Mouse (Mus musculus) forebrain, embryonic 12.5 days (tissue): ENCODE measurements around the gene Vmn1r3. TPM values are rescaled to one million over a fixed set of nuclear protein-coding genes. Genes with fewer than 3 reads are reported as not detected.
"Not testable (repeated sequence)": the region's sequence is repeated elsewhere in the genome, so short reads cannot be mapped to it uniquely, and the experiment has no call there.

ENCODE experiments used
- ATAC-seq: fragments of 200-750 bp; cut with Nextera tagmentation; 2 replicates; pipeline ENCODE4 v1.8.0; 2017; ENCODE audit warnings: moderate TSS enrichment; ENCODE audit not compliant: low FRiP score
- H3K27ac ChIP-seq: fragments of 300-500 bp; sonication (generic); 2 replicates; pipeline ENCODE4 v1.5.1; 2016; ENCODE audit warnings: mild to moderate bottlenecking
- H3K27me3 ChIP-seq: fragments of 300-500 bp; sonication (generic); 2 replicates; pipeline ENCODE4 v1.6.1; 2016; ENCODE audit warnings: mild to moderate bottlenecking
- H3K36me3 ChIP-seq: fragments of 300-500 bp; sonication (generic); replicated peaks from 2 replicates; pipeline ENCODE4 v1.6.1; 2016; ENCODE audit warnings: mild to moderate bottlenecking
- H3K4me1 ChIP-seq: fragments of 300-500 bp; sonication (generic); 2 replicates; pipeline ENCODE4 v1.6.1; 2016
- H3K4me2 ChIP-seq: fragments of 300-500 bp; sonication (generic); 2 replicates; pipeline ENCODE4 v1.6.1; 2016; ENCODE audit warnings: mild to moderate bottlenecking, moderate library complexity
- H3K4me3 ChIP-seq: fragments of 300-500 bp; sonication (generic); replicated peaks from 2 replicates; pipeline ENCODE4 v1.5.1; 2016; ENCODE audit warnings: mild to moderate bottlenecking
- H3K9ac ChIP-seq: fragments of 300-500 bp; sonication (generic); 2 replicates; pipeline ENCODE4 v1.6.1; 2016; ENCODE audit warnings: mild to moderate bottlenecking
- H3K9me3 ChIP-seq: fragments of 300-500 bp; sonication (generic); 2 replicates; pipeline ENCODE4 v1.6.1; 2016
- WGBS: fragments of 180-500 bp; shearing (Covaris S2); methylation state at CpG from one replicate; pipeline ENCODE4 v1.1.7; 2016; 5-methylcytosine and 5-hydroxymethylcytosine counted together
- polyA plus RNA-seq: library from polyadenylated mRNA; unstranded; fragments of >200 nt; fragmentation: Nextera tagmentation; extraction: Ambion mirVana; gene quantifications from 2 replicates; pipeline ENCODE4 v1.2.1, GENCODE M21; 2016

Gene Vmn1r3
- not detected in 2 replicates for polyA plus RNA-seq

DNA sequence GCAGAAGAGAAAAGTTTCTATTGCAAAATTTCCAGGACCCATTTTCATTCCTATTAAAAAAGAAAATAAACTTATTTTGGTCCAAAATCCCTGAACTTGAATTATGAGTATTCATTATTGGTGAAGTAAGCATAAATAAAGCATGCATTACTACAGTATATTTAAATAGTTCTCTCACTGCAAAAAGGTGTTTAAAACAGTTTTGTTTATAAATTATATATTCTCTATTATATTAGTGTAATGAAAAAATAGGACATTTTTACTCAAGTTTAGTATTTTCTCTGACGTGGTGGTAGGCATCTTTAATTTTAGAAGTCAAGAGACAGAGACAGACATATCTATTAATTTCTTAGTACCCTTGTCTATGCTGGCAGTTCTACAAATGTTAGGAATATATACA is at the start of gene Vmn1r3:
TSS of gene Vmn1r3 (minus strand) at position 101 of the 400 bp plus-strand sequence.
- peaks cover 18% of the 10 kb centered on the region for H3K9me3 ChIP-seq
- WGBS: 89% methylated on average over 1 of the region's 1 CpGs
- ATAC-seq, H3K4me1 ChIP-seq, H3K9ac ChIP-seq, H3K4me2 ChIP-seq, H3K27me3 ChIP-seq, H3K4me3 ChIP-seq, H3K27ac ChIP-seq, H3K36me3 ChIP-seq: not testable (repeated sequence)

DNA sequence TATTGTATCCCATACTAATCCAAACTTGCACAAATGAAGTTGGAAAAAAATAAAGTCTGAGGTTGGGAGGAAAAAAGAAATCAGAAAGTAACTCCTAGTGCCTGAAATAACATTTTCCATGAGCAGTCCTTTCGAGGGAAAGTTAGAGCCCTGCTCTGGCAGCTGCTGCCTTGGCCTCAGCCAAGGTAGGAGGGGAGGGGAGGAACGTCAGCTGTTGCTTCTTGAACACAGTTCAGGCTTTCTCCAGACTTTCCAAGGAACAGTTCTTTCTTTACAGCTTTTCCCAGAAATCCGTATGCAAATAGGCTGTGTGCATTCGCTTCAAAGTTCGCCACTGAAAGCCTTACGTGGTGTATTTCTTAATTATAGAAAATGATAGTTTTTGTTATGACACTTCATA is 46.9 kb upstream of the Vmn1r3 start:
- ATAC-seq: no peak
- 74% methylated on average over 6 of the region's 6 CpGs for WGBS
- Histone ChIP-seq H3K4me1 (no peaks in the 10 kb centered on the region), H3K9ac (no peak overlapping the region), H3K4me2 (no peak overlapping the region), H3K27me3 (peaks cover 7% of the 10 kb centered on the region; the same call in 1 of the 2 replicates), H3K9me3 (peaks cover 21% of the 10 kb centered on the region), H3K36me3 (no peaks in the 10 kb centered on the region), H3K4me3 (no peak overlapping the region), H3K27ac (no peak overlapping the region)

DNA sequence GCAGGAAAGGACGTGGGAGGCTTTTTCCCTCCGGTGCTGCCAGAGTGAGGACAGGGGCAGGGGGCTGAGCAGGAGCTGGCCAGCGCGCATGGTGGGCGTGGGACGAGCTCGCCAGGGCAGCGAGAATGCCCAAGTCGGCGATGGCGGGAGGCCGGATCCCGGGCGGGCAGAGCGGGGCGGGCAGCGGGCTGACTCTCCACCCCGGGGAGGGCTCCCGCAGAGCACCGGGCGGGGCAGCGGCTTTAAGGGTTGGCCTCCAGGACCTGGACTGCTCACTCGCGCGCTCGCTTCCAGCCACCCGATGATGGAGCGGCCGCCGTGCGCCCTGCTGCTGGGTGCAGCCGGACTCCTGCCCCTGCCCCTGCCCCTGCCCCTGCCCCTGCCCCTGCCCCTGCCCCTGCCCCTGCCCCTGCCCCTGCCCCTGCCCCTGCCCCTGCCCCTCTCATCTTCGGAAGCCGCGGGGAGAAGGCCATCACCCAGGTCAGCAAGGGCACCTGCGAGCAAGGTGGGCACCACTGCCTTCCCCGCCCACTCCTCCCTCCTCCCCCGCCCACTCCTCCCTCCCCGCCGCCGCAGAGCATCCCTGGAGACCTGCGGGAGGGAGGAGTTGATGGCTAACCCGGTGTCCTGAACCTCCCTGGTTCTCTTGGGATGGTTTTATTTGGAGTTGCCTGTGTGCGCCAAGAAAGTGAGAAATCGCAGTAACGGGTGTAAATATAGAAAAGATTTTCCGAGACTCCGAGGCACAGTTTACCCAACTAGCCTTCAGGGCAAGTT is 45.9 kb upstream of the Vmn1r3 start:
- Histone ChIP-seq H3K4me2 (peak overlapping the region; percentile 53), H3K27me3 (peaks cover 7% of the 10 kb centered on the region; the same call in 1 of the 2 replicates), H3K36me3 (no peaks in the 10 kb centered on the region), H3K4me3 (peak overlapping the region; percentile 28), H3K27ac (no peak overlapping the region), H3K9me3 (peaks cover 25% of the 10 kb centered on the region), H3K9ac (no peak overlapping the region), H3K4me1 (no peaks in the 10 kb centered on the region)
- WGBS: 7% methylated on average over 35 of the region's 48 CpGs
- ATAC-seq: no peak

DNA sequence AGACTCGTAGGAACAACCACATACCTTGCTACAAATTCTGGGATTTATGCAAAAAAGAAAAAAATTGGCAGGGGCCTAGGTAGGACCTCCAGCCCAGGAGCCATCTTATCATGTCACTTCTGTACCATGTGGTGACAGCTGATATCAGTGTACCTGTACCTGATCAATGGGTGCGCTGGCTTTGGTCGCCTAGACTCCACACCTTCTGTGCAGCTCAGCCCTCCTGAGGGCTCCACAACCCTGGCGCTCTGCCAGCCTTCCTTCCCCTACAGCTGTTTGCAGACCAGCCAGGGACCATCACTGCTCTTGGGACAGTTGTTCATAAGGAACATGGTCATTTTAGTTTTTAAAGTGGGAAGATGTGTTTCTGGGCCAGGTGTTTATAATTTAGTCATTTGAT is 44.4 kb upstream of the Vmn1r3 start:
- Histone ChIP-seq H3K4me2 (no peak overlapping the region), H3K27ac (no peak overlapping the region), H3K9me3 (peaks cover 37% of the 10 kb centered on the region), H3K36me3 (no peaks in the 10 kb centered on the region), H3K4me3 (no peak overlapping the region), H3K4me1 (no peaks in the 10 kb centered on the region), H3K27me3 (peaks cover 7% of the 10 kb centered on the region; the same call in 1 of the 2 replicates), H3K9ac (no peak overlapping the region)
- WGBS: 71% methylated on average over 4 of the region's 4 CpGs
- ATAC-seq: no peak

DNA sequence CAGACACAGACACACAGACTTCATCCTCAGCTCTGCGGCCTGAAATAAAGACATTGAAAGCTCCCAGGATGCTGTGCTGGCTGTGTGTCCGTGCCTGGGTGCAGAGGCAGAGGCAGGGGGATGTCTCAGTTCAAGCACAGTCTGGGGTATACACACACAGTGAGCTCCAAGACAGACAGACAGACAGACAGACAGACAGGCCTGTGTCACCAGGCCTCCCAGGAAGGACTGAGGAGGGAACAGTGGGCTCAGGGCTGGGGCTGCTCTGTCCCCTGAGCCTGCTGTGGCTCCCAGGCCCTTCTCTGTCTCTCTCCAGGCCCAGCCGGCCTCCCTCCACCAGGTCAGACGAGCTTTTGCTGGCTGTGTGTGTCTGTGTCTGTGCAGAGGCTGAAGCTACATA is 43.3 kb upstream of the Vmn1r3 start:
- H3K36me3 ChIP-seq: no peaks in the 10 kb centered on the region
- H3K4me3 ChIP-seq: no peak overlapping the region
- peaks cover 7% of the 10 kb centered on the region; the same call in 1 of the 2 replicates for H3K27me3 ChIP-seq
- H3K9me3 ChIP-seq: peaks cover 37% of the 10 kb centered on the region
- ATAC-seq: 0 out of 2 replicates have a peak, but pooled peaks have one; percentile 27
- WGBS: 62% methylated on average over 4 of the region's 4 CpGs
- no peak overlapping the region for H3K9ac ChIP-seq
- H3K4me1 ChIP-seq: no peaks in the 10 kb centered on the region
- H3K27ac ChIP-seq: no peak overlapping the region
- no peak overlapping the region for H3K4me2 ChIP-seq

DNA sequence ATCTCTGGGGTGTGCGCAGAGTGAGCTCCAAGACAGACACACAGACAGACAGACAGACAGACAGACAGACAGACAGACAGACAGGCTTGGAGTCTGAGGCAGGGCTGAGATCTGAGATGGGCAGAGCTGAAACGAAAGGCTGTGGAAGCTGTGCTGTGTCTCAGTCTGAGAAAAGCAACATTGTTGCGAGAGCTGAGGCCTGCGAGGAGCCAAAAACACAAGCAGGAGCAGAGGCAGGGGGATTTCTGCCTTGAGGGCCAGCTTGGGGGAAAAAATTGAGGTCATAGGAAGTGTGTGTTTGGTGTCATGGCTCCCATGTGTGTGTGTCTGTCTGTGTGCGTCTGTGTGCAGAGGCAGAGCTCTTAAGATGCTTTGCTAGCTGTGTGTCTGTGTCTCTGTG is 42.6 kb upstream of the Vmn1r3 start:
- Histone ChIP-seq H3K4me3 (no peak overlapping the region), H3K27ac (no peak overlapping the region), H3K36me3 (no peaks in the 10 kb centered on the region), H3K4me1 (no peaks in the 10 kb centered on the region), H3K27me3 (peaks cover 7% of the 10 kb centered on the region; the same call in 1 of the 2 replicates), H3K9ac (no peak overlapping the region), H3K9me3 (peaks cover 37% of the 10 kb centered on the region), H3K4me2 (no peak overlapping the region)
- WGBS: 62% methylated on average over 5 of the region's 5 CpGs
- no peak for ATAC-seq

DNA sequence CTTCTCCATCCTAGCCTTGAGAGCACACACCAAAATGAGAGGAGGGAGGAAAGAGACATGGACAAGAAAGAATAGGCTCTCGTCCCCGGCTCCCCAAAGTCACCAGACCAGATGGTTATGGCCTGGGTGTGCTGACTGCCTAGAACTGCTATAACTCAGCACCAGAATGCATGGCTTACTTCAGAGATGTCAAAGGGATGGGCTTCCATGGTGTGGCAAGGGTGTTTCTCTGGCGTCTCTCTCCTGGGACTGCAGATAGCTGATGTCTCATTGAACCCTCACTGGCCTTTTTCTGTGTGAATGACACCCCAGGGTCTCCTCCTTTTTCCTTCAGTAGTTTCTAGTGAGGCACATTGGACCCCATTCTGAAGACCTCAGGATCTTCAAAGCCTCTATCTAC is 41.3 kb upstream of the Vmn1r3 start:
- Histone ChIP-seq H3K4me1 (no peaks in the 10 kb centered on the region), H3K27me3 (peaks cover 7% of the 10 kb centered on the region; the same call in 1 of the 2 replicates), H3K4me2 (no peak overlapping the region), H3K36me3 (no peaks in the 10 kb centered on the region), H3K9me3 (peaks cover 33% of the 10 kb centered on the region), H3K9ac (no peak overlapping the region), H3K4me3 (no peak overlapping the region), H3K27ac (no peak overlapping the region)
- no peak for ATAC-seq
- WGBS: 61% methylated on average over 3 of the region's 3 CpGs

DNA sequence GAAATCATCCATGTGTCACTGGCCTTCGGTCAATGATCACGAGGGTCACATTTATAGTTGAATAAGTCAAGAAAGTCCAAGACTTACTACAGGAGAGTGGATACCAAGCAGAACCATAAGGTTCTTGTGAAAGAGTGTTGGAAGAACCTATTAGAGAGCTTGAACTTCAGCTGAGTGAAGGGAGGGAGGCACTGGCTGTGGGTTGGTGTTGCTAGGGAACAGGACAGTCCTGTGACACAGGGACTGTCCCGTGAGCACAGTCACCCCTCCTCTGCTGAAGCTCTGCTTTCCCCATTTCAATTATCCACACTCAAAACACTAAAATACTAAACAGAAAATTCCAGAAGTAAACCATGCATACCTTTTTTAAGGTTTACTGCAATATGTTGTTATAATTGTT is 40.3 kb upstream of the Vmn1r3 start:
- not testable (repeated sequence) for ATAC-seq, H3K4me3 ChIP-seq, H3K4me1 ChIP-seq, H3K4me2 ChIP-seq, H3K36me3 ChIP-seq, H3K9ac ChIP-seq, H3K27ac ChIP-seq, H3K27me3 ChIP-seq
- H3K9me3 ChIP-seq: peaks cover 33% of the 10 kb centered on the region
- WGBS: 64% methylated on average over 3 of the region's 3 CpGs

DNA sequence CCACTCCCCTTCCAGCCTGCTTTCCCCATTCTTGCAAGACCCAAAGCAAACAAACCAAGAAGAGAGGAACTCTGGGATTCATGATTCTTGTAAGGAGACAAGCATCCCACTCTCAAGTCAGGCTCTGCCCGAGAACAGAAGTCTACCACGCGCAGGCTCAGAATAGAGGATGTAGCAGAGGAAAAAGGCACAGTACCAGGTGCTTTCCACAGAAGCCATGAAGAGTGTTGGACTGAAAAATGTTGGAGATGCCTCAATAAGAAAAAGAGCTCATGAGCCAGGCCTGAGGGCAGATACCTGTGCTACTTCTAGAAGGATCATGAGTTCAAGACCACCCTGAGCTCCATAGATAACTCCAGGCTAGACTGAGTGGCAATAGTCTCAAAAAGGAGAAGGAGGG is 39.7 kb upstream of the Vmn1r3 start:
- not testable (repeated sequence) for H3K27me3 ChIP-seq, H3K4me1 ChIP-seq, H3K27ac ChIP-seq, ATAC-seq, H3K9ac ChIP-seq, H3K4me3 ChIP-seq, H3K4me2 ChIP-seq, H3K36me3 ChIP-seq
- H3K9me3 ChIP-seq: peaks cover 31% of the 10 kb centered on the region
- 48% methylated on average over 3 of the region's 3 CpGs for WGBS

DNA sequence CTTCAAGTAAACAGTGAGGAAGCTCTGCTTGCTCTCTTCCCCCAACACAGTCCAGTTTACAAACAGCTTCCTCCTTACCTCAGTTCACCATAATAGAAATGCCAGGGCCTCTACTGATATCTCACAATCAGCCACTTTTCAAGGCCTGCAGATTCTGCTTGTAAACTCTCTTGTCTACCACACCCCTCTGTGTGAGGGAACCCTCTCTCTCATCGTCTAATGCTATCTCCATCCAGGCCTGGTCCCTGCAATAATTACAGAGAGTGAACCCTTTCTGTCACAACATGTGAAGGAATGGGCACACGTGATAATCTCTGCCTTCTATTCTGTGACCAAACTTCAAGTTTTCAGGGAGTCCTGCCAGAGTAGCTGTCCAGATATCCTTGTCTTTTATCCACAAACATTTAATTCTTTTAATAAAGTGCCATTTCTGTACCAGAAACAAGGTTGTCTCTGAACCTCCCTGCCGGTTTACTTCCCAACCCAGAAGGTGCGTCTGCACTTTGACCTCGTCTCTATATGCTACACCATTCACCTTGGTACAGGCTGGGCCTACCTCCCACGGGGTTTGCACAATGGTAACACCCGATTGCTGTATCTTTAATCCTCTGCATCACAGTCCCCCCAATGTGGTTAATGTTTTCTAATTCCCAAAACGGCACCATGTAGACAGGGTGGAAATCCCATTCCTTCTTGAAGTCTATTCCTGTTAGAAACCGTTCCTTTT is 38.5 kb upstream of the Vmn1r3 start:
- WGBS: 78% methylated on average over 6 of the region's 9 CpGs
- H3K4me1 ChIP-seq, H3K27me3 ChIP-seq, ATAC-seq, H3K36me3 ChIP-seq, H3K4me3 ChIP-seq, H3K27ac ChIP-seq, H3K4me2 ChIP-seq, H3K9ac ChIP-seq: not testable (repeated sequence)
- peaks cover 25% of the 10 kb centered on the region for H3K9me3 ChIP-seq

DNA sequence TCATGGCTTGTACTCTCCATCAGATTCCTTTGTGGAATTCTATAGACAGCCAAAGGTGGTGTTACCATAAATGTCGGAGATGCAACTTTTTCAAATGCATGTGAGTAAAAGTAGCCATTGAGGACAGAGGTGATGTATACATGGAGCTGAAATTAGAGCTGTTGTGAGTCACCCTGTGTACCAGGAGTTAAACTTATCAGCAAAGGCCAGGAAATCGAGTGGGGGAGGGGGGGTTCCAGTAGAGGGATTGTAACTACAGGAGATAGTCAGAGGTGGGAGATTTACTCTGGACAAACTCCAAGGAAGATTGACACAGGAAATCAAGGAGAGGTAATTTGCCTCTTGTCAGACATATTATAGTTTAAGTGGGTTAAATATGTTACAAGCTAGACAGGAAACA is 31.2 kb upstream of the Vmn1r3 start:
- H3K4me1 ChIP-seq, H3K4me2 ChIP-seq, H3K27ac ChIP-seq, ATAC-seq, H3K4me3 ChIP-seq, H3K9me3 ChIP-seq, H3K36me3 ChIP-seq, H3K27me3 ChIP-seq, H3K9ac ChIP-seq: not testable (repeated sequence)
- WGBS: 81% methylated on average over 2 of the region's 2 CpGs

DNA sequence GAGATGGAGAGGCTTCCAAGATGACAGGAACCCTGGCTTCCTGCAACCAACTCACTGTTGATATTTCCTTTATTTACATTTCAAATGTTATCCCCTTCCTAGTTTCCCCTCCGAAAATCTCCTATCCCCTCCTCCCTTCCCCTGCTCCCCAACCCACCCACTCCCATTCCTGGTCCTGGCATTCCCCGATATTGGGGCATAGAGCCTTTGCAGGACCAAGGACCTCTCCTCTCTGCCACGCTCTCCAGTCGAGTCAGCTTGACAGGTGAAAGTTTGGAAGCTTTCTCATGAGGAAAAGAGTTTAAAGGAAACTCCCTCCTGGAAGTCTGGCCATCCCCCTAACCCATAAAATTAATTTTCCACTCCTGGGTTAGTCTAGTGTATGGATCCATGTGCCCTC is 28.2 kb upstream of the Vmn1r3 start:
- ATAC-seq, H3K27me3 ChIP-seq, H3K9me3 ChIP-seq, H3K27ac ChIP-seq, H3K4me1 ChIP-seq, H3K9ac ChIP-seq, H3K4me2 ChIP-seq, H3K36me3 ChIP-seq, H3K4me3 ChIP-seq: not testable (repeated sequence)
- WGBS: 81% methylated on average over 3 of the region's 4 CpGs
